Mouse (Mus musculus) olfactory bulb, adult 2 months (tissue): ENCODE results near the gene Kcp. TPM values are rescaled to one million over a fixed set of nuclear protein-coding genes. Genes with fewer than 3 reads are reported as not detected.

Source experiments
- H3K27ac ChIP-seq: fragments of 200-500 bp; 2 replicates; pipeline ENCODE4 v1.5.1; 2012; ENCODE audit warnings: low read depth, low read length; ENCODE audit not compliant: insufficient read depth
- H3K4me1 ChIP-seq: fragments of 200-500 bp; 2 replicates; pipeline ENCODE4 v1.6.1; 2012; ENCODE audit warnings: low read length; ENCODE audit not compliant: control insufficient read depth, insufficient read depth
- H3K4me3 ChIP-seq: fragments of 200-500 bp; 2 replicates; pipeline ENCODE4 v1.5.1; 2012; ENCODE audit warnings: mild to moderate bottlenecking, low read depth, low read length, moderate library complexity; ENCODE audit not compliant: insufficient read depth
- CTCF ChIP-seq: fragments of 200-500 bp; IDR thresholded peaks from 2 replicates; pipeline ENCODE4 v1.5.1; 2012; ENCODE audit warnings: low read depth, mild to moderate bottlenecking, low read length, moderate library complexity; ENCODE audit not compliant: insufficient read depth
- POLR2A ChIP-seq: fragments of 200-500 bp; IDR thresholded peaks from 2 replicates; pipeline ENCODE4 v1.6.1; 2012; ENCODE audit warnings: mild to moderate bottlenecking, low read depth, low read length, moderate library complexity; ENCODE audit not compliant: insufficient read depth
- WGBS: fragments of 180-500 bp; shearing (Covaris S2); methylation state at CpG from one replicate; pipeline ENCODE4 v1.1.7; 2018; 5-methylcytosine and 5-hydroxymethylcytosine counted together
- polyA plus RNA-seq: library from polyadenylated mRNA; stranded (reverse); fragments of >200 nt; gene quantifications from 2 replicates; pipeline ENCODE4 v1.2.4, GENCODE M21; 2012; ENCODE audit warnings: low replicate concordance; ENCODE audit not compliant: missing spikeins, insufficient read depth, insufficient read length

The Kcp gene
- polyA plus RNA-seq, 1 experiment = not detected

- H3K27ac ChIP-seq = no peak overlapping the region
- H3K4me1 ChIP-seq = peaks cover 23% of the 10 kb centered on the region
- H3K4me3 ChIP-seq = no peak overlapping the region
- TF ChIP-seq POLR2A (no peak), CTCF (peak; percentile 26; the same call in 1 of the 2 replicates)
- WGBS = 77% methylated on average over 6 of the region's 6 CpGs
Observed at GRCm38 (mm10) chr6:29525256-29525655, 17.5 kb upstream of the Kcp start.

DNA sequence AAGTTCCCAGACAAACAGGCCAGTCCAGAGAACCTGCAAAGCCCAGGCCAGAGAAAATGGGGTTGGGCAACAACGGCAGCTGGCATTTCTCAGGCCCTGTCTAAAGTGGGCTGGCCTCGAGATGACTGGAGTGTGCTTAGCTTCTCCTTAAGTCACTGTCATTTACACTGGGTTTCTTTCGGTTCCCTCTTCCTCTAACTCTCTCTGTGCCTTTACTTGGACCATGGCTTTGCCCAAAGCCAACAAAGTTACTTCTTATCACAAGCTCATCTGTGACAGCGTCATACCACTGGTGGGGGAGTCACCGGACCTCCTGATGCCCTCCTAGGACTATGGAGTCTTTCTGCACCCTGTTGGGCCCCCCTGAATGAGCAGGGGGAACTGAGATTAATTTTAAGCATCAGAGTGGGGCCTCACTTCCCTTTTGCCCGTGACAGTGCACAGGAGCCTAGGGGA is 16.3 kb upstream of the Kcp start:
- TF ChIP-seq POLR2A (no peak), CTCF (no peak)
- no peak overlapping the region for H3K4me3 ChIP-seq
- H3K27ac ChIP-seq = no peak overlapping the region
- WGBS = 83% methylated on average over 6 of the region's 6 CpGs
- H3K4me1 ChIP-seq = peaks cover 20% of the 10 kb centered on the region

DNA sequence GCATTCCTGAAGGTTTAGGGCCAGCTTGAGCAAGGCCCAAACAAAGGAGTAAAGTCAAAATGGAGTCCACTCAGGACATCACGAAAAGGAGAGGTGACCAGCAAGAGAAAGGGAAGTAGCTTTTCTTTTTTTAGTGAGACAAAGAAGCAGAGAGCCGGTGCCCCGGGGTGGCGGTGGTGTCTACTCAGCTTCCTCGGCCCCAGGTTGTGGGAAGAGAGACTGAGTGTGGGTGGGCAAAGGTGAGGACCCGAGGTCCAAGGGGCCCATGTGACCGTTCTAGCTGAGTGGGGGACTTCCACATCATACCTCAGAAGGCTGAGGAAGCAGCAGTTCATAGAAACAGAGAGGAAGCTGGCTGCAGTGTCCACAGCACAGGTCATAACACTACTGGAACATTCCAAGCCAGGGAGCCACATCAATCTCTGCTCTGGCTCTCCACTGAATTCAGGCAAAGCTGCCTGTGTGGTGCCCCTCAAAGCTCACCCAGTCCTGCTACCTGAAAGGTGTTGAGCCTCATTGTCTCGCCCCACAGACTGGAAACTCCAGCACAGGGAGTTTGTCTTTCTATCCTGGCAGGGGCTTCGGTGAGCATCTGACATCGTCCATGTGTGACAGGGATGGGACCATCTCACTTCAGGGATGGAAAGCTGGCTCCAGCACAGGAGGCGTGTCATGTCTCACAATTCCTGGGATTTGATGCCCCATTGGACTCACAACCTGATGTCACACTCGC is 15.7 kb upstream of the Kcp start:
- WGBS = 86% methylated on average over 12 of the region's 12 CpGs
- no peak for TF ChIP-seq CTCF
- TF ChIP-seq POLR2A = no peak
- no peak overlapping the region for H3K27ac ChIP-seq
- H3K4me3 ChIP-seq = no peak overlapping the region
- H3K4me1 ChIP-seq = peaks cover 17% of the 10 kb centered on the region

GRCm38 (mm10) chr6:29522626-29523300 is 15.0 kb upstream of the Kcp start:
- WGBS = 81% methylated on average over 6 of the region's 6 CpGs
- H3K27ac ChIP-seq = no peak overlapping the region
- TF ChIP-seq CTCF (no peak), POLR2A (no peak)

DNA sequence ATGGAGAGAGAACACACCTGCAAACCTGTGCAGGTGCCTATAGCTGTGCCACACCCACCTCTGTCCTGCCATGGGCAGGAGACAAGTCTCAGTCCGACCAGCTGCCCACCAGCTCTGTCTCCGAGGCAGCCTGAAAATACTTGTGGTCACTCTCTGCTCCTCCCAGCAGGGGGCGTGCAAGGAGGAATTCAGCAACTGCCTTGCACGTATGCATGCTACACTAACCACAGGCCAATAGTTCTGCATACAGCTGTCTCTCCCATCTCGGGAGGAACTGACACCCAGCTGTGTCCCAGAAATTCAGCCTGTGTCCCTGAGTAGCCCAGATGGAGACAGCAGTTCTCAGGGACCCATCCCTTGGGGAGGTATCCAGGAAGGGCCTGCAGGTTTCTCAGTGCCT is 9.4 kb upstream of the Kcp start:
- WGBS = 15% methylated on average over 5 of the region's 5 CpGs
- Histone ChIP-seq H3K4me1 (peaks cover 4% of the 10 kb centered on the region), H3K4me3 (no peak overlapping the region), H3K27ac (no peak overlapping the region)
- TF ChIP-seq CTCF (peak; percentile 59; the same call in 1 of the 2 replicates), POLR2A (no peak)

More at GRCm38 (mm10) chr6:29522626-29523300, 15.0 kb upstream of the Kcp start:
- Histone ChIP-seq H3K4me1 (peaks cover 13% of the 10 kb centered on the region), H3K4me3 (no peak overlapping the region)

GRCm38 (mm10) chr6:29513284-29513683 is 5.5 kb upstream of the Kcp start:
- no peak for TF ChIP-seq CTCF
- TF ChIP-seq POLR2A = no peak
- WGBS = 1% methylated on average over 11 of the region's 11 CpGs
- Histone ChIP-seq H3K4me1 (peaks cover 4% of the 10 kb centered on the region), H3K27ac (no peak overlapping the region), H3K4me3 (0 out of 2 replicates have a peak overlapping the region, but pooled peaks have one; percentile 18)

- no peak overlapping the region for H3K27ac ChIP-seq
- WGBS = 71% methylated on average over 2 of the region's 2 CpGs
- TF ChIP-seq CTCF = no peak
Observed at GRCm38 (mm10) chr6:29509086-29509485, 1.3 kb upstream of the Kcp start.

DNA sequence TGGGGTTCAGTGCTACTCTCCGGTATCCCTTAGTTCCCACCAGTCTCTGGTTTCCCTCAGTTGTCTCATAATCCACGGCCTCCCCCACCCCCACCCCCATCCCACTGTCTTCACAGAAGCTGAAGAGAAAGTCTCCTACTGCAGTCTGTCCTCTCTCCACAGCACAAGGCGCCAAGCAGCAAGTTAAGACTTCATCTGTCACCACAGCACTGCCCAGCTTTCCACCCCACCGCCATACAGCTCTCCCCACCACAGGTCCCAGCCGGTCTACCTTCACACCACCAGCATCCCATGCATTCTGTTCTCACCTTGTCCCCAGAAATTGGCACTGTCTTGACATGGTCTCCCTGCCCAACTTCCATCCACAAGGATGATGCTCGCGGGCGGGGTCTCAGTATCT is 918 bp downstream of the Kcp start:
- Histone ChIP-seq H3K4me1 (peaks cover 7% of the 10 kb centered on the region), H3K4me3 (no peak overlapping the region), H3K27ac (no peak overlapping the region)
- WGBS = 46% methylated on average over 8 of the region's 8 CpGs
- TF ChIP-seq POLR2A = no peak

More at GRCm38 (mm10) chr6:29509086-29509485, 1.3 kb upstream of the Kcp start:
- Histone ChIP-seq H3K4me1 (peaks cover 11% of the 10 kb centered on the region), H3K4me3 (no peak overlapping the region)

- Histone ChIP-seq H3K27ac (no peak overlapping the region), H3K4me1 (peaks cover 7% of the 10 kb centered on the region), H3K4me3 (no peak overlapping the region)
- whole genome bisulfite sequencing = 92% methylated on average over 5 of the region's 5 CpGs
- TF ChIP-seq CTCF (no peak), POLR2A (no peak)
Observed at GRCm38 (mm10) chr6:29505493-29505892, 2.3 kb downstream of the Kcp start.
